Comparison of ENCODE assay signal across 11 mouse cellular contexts in the genomic region with DNA sequence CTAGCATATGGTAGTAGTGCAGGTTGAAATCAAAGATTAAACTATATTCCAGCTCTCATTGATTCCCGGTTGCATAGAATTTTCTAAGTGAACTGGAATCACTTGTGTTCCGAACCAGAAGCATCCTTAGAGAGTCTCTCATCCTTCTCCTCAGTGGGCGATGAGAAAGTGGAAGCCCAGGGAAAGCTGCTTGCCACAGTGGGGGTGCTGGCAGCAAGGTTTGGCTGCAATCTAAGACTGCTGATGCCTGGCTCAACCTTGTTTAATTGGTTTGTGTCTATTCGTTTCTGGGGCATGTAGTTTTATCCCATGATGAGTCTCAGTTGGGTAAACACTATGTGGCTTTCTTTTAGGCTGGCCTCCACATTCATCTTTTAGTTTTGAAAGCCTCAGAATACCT. TPM values are rescaled to one million over a fixed set of nuclear protein-coding genes. Genes with fewer than 3 reads are reported as not detected.
DNase-seq lines count a peak whose midpoint lies in the region.
"Had no signal": no experiment of that assay in that cellular context is flagged by ENCODE, and none has a peak within 500 bp of the region (broad histone marks: within the 10 kb centered on the region; RNA-seq: fewer than 3 reads in every experiment).

No protein-coding gene starts in this region.

- intact Hi-C loops in gastrocnemius, postnatal 36 days (cut with DNase I) = no loop called here

- peak; percentile 23 for DNase-seq in cerebellum, adult 11-12 months
- DNase-seq in cerebellum, adult 9-10 months = no peak
- DNase-seq in Muller cell, postnatal 12 days (ENCODE audit: inconsistent ontology term) = peak; percentile 36
- DNase-seq in cerebellum, adult 8-10 months = peak; percentile 11
- peak; percentile 53 to 76 for DNase-seq in cerebellum, postnatal 25 days
- no peak for DNase-seq in right cerebral cortex, postnatal 14 days
- DNase-seq in gastrocnemius, postnatal 36 days = no peak
- DNase-seq: adrenal gland, postnatal 14 days; heart, adult 2 months; heart, postnatal 14 days; kidney, adult 2 months had no signal

RNA-seq across cellular contexts. Expression of gene Mfap3, which starts 9.0 kb away (rescaled TPM):
- total RNA-seq in gastrocnemius, postnatal 36 days (2021) = 1 to 10 TPM; 6.0 to 7.3 TPM

RNA-seq across cellular contexts. Expression of gene Fam114a2, which starts 9.1 kb away (rescaled TPM):
- total RNA-seq in gastrocnemius, postnatal 36 days (2021) = 10 to 100 TPM; 45.6 to 48.0 TPM

Comparison
In these comparisons a context has a peak if more than half of its experiments do, and no peak if none do; other contexts are left out.
1. DNase-seq: peak in cerebellum, adult 11-12 months (single experiment), Muller cell, postnatal 12 days (single experiment), cerebellum, adult 8-10 months (single experiment) and cerebellum, postnatal 25 days (2 of 2); none in cerebellum, adult 9-10 months (single experiment), right cerebral cortex, postnatal 14 days (single experiment) and gastrocnemius, postnatal 36 days (0 of 2).